ENCODE assay signal across 12 mouse cellular contexts in genomic region chr17:83179151-83179531, GRCm38 (mm10). TPM values are rescaled to one million over a fixed set of nuclear protein-coding genes. Genes with fewer than 3 reads are reported as not detected.
DNase-seq lines count a peak whose midpoint lies in the region; ATAC-seq and TF ChIP-seq lines count a peak whose summit lies in the region.
"Had no signal": no experiment of that assay in that cellular context is flagged by ENCODE, and none has a peak within 500 bp of the region (broad histone marks: within the 10 kb centered on the region; RNA-seq: fewer than 3 reads in every experiment).

No protein-coding gene starts in this region.

- peak; percentile 79 for ATAC-seq in kidney, embryonic 14.5 days (ENCODE audit: low FRiP score, low TSS enrichment)
- ATAC-seq in stomach, embryonic 15.5 days (ENCODE audit: insufficient read depth, low FRiP score, low read depth), result no peak
- no peak for ATAC-seq in stomach, postnatal 0 days (ENCODE audit: low FRiP score, low TSS enrichment)
- ATAC-seq in intestine, embryonic 16.5 days, result 0 out of 2 replicates have a peak, but pooled peaks have one; percentile 10
- ATAC-seq in neural tube, embryonic 14.5 days (ENCODE audit: low read depth), result 0 out of 2 replicates have a peak, but pooled peaks have one; percentile 68

- no peaks in the 10 kb centered on the region for H3K36me3 ChIP-seq in kidney, embryonic 14.5 days (ENCODE audit: control insufficient read depth, insufficient read depth, low read length)
- H3K36me3 ChIP-seq in stomach, embryonic 15.5 days, result no peaks in the 10 kb centered on the region
- no peaks in the 10 kb centered on the region for H3K36me3 ChIP-seq in stomach, postnatal 0 days (ENCODE audit: control insufficient read depth, insufficient read depth, low read length)
- no peaks in the 10 kb centered on the region for H3K36me3 ChIP-seq in intestine, embryonic 16.5 days (ENCODE audit: control insufficient read depth, insufficient read depth, low read length)
- no peaks in the 10 kb centered on the region for H3K36me3 ChIP-seq in neural tube, embryonic 14.5 days (ENCODE audit: control insufficient read depth, insufficient read depth, low read length)

- no peak for DNase-seq in kidney, adult 18-20 months
- DNase-seq in stomach, postnatal 0 days (ENCODE audit: low spot score), result no peak
- no peak for DNase-seq in left cerebral cortex, adult 9 months (ENCODE audit: low spot score in 2 of 2)
- no peak for DNase-seq in layer of hippocampus, adult 8-10 months (ENCODE audit: low spot score in 2 of 2)
- DNase-seq: cerebellum, adult 18-20 months; layer of hippocampus, postnatal 36 days; lung, postnatal 36 days had no signal

- no peak for TF ChIP-seq CTCF in stomach, postnatal 0 days (IDR thresholded peaks at IDR 0.05; ENCODE audit: low read depth)

- no peaks in the 10 kb centered on the region for H3K9me3 ChIP-seq in kidney, embryonic 14.5 days (ENCODE audit: control insufficient read depth, low read length)
- no peaks in the 10 kb centered on the region for H3K9me3 ChIP-seq in stomach, embryonic 15.5 days
- H3K9me3 ChIP-seq in stomach, postnatal 0 days (ENCODE audit: control insufficient read depth, low read length), result no peaks in the 10 kb centered on the region
- no peaks in the 10 kb centered on the region for H3K9me3 ChIP-seq in intestine, embryonic 16.5 days (ENCODE audit: control insufficient read depth, low read length)
- H3K9me3 ChIP-seq in neural tube, embryonic 14.5 days (ENCODE audit: control insufficient read depth, low read length), result no peaks in the 10 kb centered on the region

- H3K4me1 ChIP-seq in kidney, embryonic 14.5 days (ENCODE audit: control insufficient read depth, insufficient read depth, low read length), result peaks cover 75% of the 10 kb centered on the region
- H3K4me1 ChIP-seq in stomach, embryonic 15.5 days, result no peaks in the 10 kb centered on the region
- no peaks in the 10 kb centered on the region for H3K4me1 ChIP-seq in stomach, postnatal 0 days (replicated peaks; ENCODE audit: control insufficient read depth, insufficient read depth)
- peaks cover 7% of the 10 kb centered on the region; the same call in 1 of the 2 replicates for H3K4me1 ChIP-seq in intestine, embryonic 16.5 days (ENCODE audit: control insufficient read depth, insufficient read depth, low read length)
- H3K4me1 ChIP-seq in neural tube, embryonic 14.5 days (ENCODE audit: control insufficient read depth, insufficient read depth, low read length), result no peaks in the 10 kb centered on the region

- H3K27ac ChIP-seq in kidney, embryonic 14.5 days (ENCODE audit: low read depth, low read length), result peak overlapping the region; percentile 60; the same call in 1 of the 2 replicates
- 0 out of 2 replicates have a peak overlapping the region, but pooled peaks have one; percentile 13 for H3K27ac ChIP-seq in stomach, embryonic 15.5 days
- no peak overlapping the region for H3K27ac ChIP-seq in stomach, postnatal 0 days (replicated peaks)
- no peak overlapping the region; the same call in 1 of the 2 replicates for H3K27ac ChIP-seq in intestine, embryonic 16.5 days (ENCODE audit: low read length)
- no peak overlapping the region for H3K27ac ChIP-seq in neural tube, embryonic 14.5 days (ENCODE audit: low read depth, low read length)

- no peak overlapping the region for H3K4me2 ChIP-seq in kidney, embryonic 14.5 days (replicated peaks; ENCODE audit: low read depth, low read length)
- H3K4me2 ChIP-seq in stomach, embryonic 15.5 days, result no peak overlapping the region
- no peak overlapping the region for H3K4me2 ChIP-seq in stomach, postnatal 0 days (replicated peaks; ENCODE audit: low read depth)
- H3K4me2 ChIP-seq in intestine, embryonic 16.5 days (ENCODE audit: low read depth, low read length), result no peak overlapping the region
- H3K4me2 ChIP-seq in neural tube, embryonic 14.5 days (ENCODE audit: low read depth, low read length), result no peak overlapping the region
- H3K4me2 ChIP-seq: liver, embryonic 11.5 days had no signal

- TF ChIP-seq EP300 in stomach, postnatal 0 days (optimal IDR thresholded peaks at IDR 0.05), result no peak

- H3K9ac ChIP-seq in kidney, embryonic 14.5 days (ENCODE audit: low read depth, low read length), result no peak overlapping the region
- no peak overlapping the region for H3K9ac ChIP-seq in stomach, embryonic 15.5 days
- H3K9ac ChIP-seq in stomach, postnatal 0 days (ENCODE audit: low read length), result no peak overlapping the region
- no peak overlapping the region for H3K9ac ChIP-seq in intestine, embryonic 16.5 days (ENCODE audit: low read depth, low read length)
- H3K9ac ChIP-seq in neural tube, embryonic 14.5 days (replicated peaks; ENCODE audit: low read depth, low read length), result no peak overlapping the region

- H3K27me3 ChIP-seq in kidney, embryonic 14.5 days (ENCODE audit: control insufficient read depth, insufficient read depth, low read length), result no peaks in the 10 kb centered on the region
- H3K27me3 ChIP-seq in stomach, embryonic 15.5 days (replicated peaks), result no peaks in the 10 kb centered on the region
- no peaks in the 10 kb centered on the region for H3K27me3 ChIP-seq in stomach, postnatal 0 days (ENCODE audit: control insufficient read depth, insufficient read depth, low read length)
- no peaks in the 10 kb centered on the region for H3K27me3 ChIP-seq in intestine, embryonic 16.5 days (replicated peaks; ENCODE audit: control insufficient read depth, insufficient read depth, low read length)
- no peaks in the 10 kb centered on the region for H3K27me3 ChIP-seq in neural tube, embryonic 14.5 days (ENCODE audit: control insufficient read depth, insufficient read depth, low read length)

- WGBS in kidney, embryonic 14.5 days, result 13% methylated on average over 6 of the region's 6 CpGs
- WGBS in stomach, embryonic 15.5 days, result 50% methylated on average over 6 of the region's 6 CpGs
- WGBS in stomach, postnatal 0 days, result 69% methylated on average over 6 of the region's 6 CpGs
- 57% methylated on average over 6 of the region's 6 CpGs for WGBS in intestine, embryonic 16.5 days
- 18% methylated on average over 6 of the region's 6 CpGs for WGBS in neural tube, embryonic 14.5 days

- no peak overlapping the region for H3K4me3 ChIP-seq in kidney, embryonic 14.5 days (ENCODE audit: low read length)
- H3K4me3 ChIP-seq in stomach, embryonic 15.5 days (replicated peaks), result no peak overlapping the region
- no peak overlapping the region for H3K4me3 ChIP-seq in stomach, postnatal 0 days (ENCODE audit: low read depth, low read length)
- no peak overlapping the region for H3K4me3 ChIP-seq in intestine, embryonic 16.5 days (ENCODE audit: low read length)
- no peak overlapping the region for H3K4me3 ChIP-seq in neural tube, embryonic 14.5 days (ENCODE audit: low read depth, low read length)

RNA-seq across cellular contexts. Expression of gene Pkdcc, which starts 36.0 kb away (rescaled TPM):
- 48.7 and 82.9 TPM in 2 replicates for polyA plus RNA-seq in kidney, embryonic 14.5 days (2014; fragmentation: Nextera tagmentation; extraction: Ambion mirVana)
- 24.6 and 29.7 TPM in 2 replicates for polyA plus RNA-seq in stomach, embryonic 15.5 days (2015; fragmentation: Nextera tagmentation; extraction: Ambion mirVana)
- 10.3 and 14.1 TPM in 2 replicates for polyA plus RNA-seq in stomach, postnatal 0 days (2015; fragmentation: Nextera tagmentation; extraction: Ambion mirVana)
- 18.3 and 18.7 TPM in 2 replicates for polyA plus RNA-seq in intestine, embryonic 16.5 days (2015; fragmentation: Nextera tagmentation; extraction: Ambion mirVana)
- 3.9 and 4.8 TPM in 2 replicates for polyA plus RNA-seq in neural tube, embryonic 14.5 days (2014; fragmentation: Nextera tagmentation; extraction: Ambion mirVana)
- 10 to 100 TPM; 14.9 to 18.8 (median 17.3) TPM for total RNA-seq in layer of hippocampus, adult 8-10 months (2022)

Comparison
In these comparisons a context has a peak if more than half of its experiments do, and no peak if none do; other contexts are left out.
1. H3K27ac ChIP-seq: peak in kidney, embryonic 14.5 days (single experiment) and stomach, embryonic 15.5 days (single experiment); none in stomach, postnatal 0 days (single experiment), intestine, embryonic 16.5 days (single experiment) and neural tube, embryonic 14.5 days (single experiment).
2. ATAC-seq: peak in kidney, embryonic 14.5 days (single experiment), intestine, embryonic 16.5 days (single experiment) and neural tube, embryonic 14.5 days (single experiment); none in stomach, embryonic 15.5 days (single experiment) and stomach, postnatal 0 days (single experiment).